Mouse (Mus musculus) urinary bladder, postnatal 36 days (tissue): ENCODE results near the gene Il27ra.
A peak's percentile ranks its signal among the peaks of the same experiment; 100 is the strongest.

Source experiments
- DNase-seq, 2 experiments: peaks; one replicate each; pipeline ENCODE4 v3.0.0; 2022; ENCODE audit warnings: low spot score in 2 of 2, mixed read lengths in 1 of 2

The Il27ra gene

GRCm38 (mm10) chr8:84066291-84066930 is 24.0 kb upstream of the Il27ra start, which contains the start of gene Rfx1:
Rfx1 (plus strand) TSS chr8:84066834.
- DNase-seq, result peak; percentile 98 to 99

- no peak for DNase-seq
Measured at GRCm38 (mm10) chr8:84065457-84066072, 23.2 kb upstream of the Il27ra start.

- DNase-seq, result no peak
Measured at GRCm38 (mm10) chr8:84065037-84065436, 22.6 kb upstream of the Il27ra start, which contains the start of gene Gm10643. Gm10643 (minus strand) TSS chr8:84065137.

- DNase-seq, result no peak
Measured at GRCm38 (mm10) chr8:84063861-84064610, 21.6 kb upstream of the Il27ra start.

- DNase-seq, result no peak
Measured at GRCm38 (mm10) chr8:84060245-84060644, 17.9 kb upstream of the Il27ra start.

GRCm38 (mm10) chr8:84059226-84059625 is 16.8 kb upstream of the Il27ra start:
- DNase-seq, result no peak

- DNase-seq, result no peak
Measured at GRCm38 (mm10) chr8:84057827-84058226, 15.4 kb upstream of the Il27ra start.

GRCm38 (mm10) chr8:84053229-84053628 is 10.8 kb upstream of the Il27ra start:
- DNase-seq, result no peak

GRCm38 (mm10) chr8:84052746-84053145 is 10.4 kb upstream of the Il27ra start:
- DNase-seq, result peak in 1 of 2 experiments; percentile 49

GRCm38 (mm10) chr8:84048171-84048570 is 5.8 kb upstream of the Il27ra start:
- DNase-seq, result no peak

- DNase-seq, result no peak
Measured at GRCm38 (mm10) chr8:84046505-84046904, 4.1 kb upstream of the Il27ra start.

- no peak for DNase-seq
Measured at GRCm38 (mm10) chr8:84044900-84045299, 2.5 kb upstream of the Il27ra start, which contains the start of gene Rln3. Rln3 (minus strand) TSS chr8:84045000.

GRCm38 (mm10) chr8:84044103-84044502 is 1.7 kb upstream of the Il27ra start:
- no peak for DNase-seq

- DNase-seq, result no peak
Measured at GRCm38 (mm10) chr8:84042948-84043342, 556 bp upstream of the Il27ra start.

- DNase-seq, result peak; percentile 48 to 64
Measured at GRCm38 (mm10) chr8:84039050-84039449, 3.3 kb downstream of the Il27ra start.

- DNase-seq, result peak in 1 of 2 experiments; percentile 20
Measured at GRCm38 (mm10) chr8:84038015-84038414, 4.4 kb downstream of the Il27ra start.

- DNase-seq, result no peak
Measured at GRCm38 (mm10) chr8:84032777-84033176, 9.6 kb downstream of the Il27ra start.

- DNase-seq, result no peak
Measured at GRCm38 (mm10) chr8:84029272-84029671, 13.1 kb downstream of the Il27ra start.

- no peak for DNase-seq
Measured at GRCm38 (mm10) chr8:84027449-84027848, 14.9 kb downstream of the Il27ra start.

GRCm38 (mm10) chr8:84025863-84026262 is 16.5 kb downstream of the Il27ra start:
- DNase-seq, result no peak

GRCm38 (mm10) chr8:84024171-84024570 is 18.2 kb downstream of the Il27ra start:
- DNase-seq, result no peak

GRCm38 (mm10) chr8:84023631-84024030 is 18.8 kb downstream of the Il27ra start:
- DNase-seq, result no peak

GRCm38 (mm10) chr8:84023085-84023484 is 19.3 kb downstream of the Il27ra start:
- peak; percentile 57 to 75 for DNase-seq
